Mouse (Mus musculus): ENCODE measurements at regions not wholly inside any gene's neighbourhood (a gene's known extent, or its start where the extent isn't known, plus 50 kb on each side); places are given as distances from the start of the nearest gene placed in this dataset.
"Not testable (repeated sequence)": the region's sequence is repeated elsewhere in the genome, so short reads cannot be mapped to it uniquely, and the experiment has no call there.

DNA sequence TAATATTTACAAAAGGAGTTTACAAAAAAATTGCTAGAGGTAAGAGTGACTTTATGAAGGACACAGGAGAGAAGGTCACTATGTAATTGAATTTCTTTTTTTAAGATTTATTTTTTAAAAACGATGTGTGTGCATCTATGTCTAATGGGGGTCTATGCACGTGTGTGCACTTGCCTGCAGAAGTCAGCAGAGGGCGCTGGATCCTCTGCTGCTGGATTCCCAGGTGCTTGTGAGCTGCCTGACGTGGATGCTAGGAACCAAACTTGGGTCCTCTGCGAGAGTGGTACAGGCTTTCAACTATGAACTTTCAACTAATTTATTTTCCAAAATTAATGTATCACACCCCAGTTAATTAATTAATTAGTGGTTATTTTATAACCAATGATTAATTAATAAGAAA lies 85.0 kb downstream of the Glrx3 start:
- no peak for DNase-seq (ENCODE audit: low spot score)

DNA sequence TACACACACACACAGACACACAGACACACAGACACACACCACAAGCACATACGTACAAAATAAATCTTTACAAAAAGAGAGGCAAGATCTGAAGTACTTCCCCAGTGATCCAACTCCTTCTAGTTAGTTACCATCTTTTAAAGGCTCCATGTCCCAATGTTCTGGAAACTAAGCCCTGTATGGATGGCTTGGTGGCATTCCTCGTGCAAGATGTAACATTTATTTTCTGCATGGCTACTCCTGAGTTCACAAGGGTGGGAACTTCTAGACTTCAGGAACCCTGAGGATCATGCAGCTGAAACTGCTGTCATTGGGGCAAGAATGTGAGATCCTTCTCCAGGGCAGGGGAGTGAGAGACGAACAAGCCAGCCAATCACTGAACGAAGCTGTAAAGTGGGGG lies 96.1 kb downstream of the Glrx3 start:
- DNase-seq (ENCODE audit: low spot score), result no peak

DNA sequence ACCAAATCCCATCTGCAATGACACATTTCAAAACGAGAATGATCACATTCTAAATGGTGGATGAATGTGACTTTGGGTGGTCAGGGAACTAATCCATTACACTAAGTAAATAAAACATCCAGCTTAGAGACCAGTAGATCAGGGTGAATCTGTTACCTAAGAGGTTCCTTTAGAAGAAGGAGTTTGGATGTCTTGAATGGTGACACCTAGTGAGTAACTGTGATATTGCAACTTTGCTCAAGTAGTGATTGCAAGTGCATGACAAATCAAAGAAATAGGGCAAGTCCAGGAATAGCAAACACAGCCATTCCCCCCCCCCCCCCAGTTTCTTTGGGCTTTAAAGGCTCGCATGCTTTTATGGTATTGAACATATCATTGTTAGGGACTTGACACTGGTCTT lies 112.6 kb downstream of the Glrx3 start:
- no peak for DNase-seq (ENCODE audit: low spot score)

DNA sequence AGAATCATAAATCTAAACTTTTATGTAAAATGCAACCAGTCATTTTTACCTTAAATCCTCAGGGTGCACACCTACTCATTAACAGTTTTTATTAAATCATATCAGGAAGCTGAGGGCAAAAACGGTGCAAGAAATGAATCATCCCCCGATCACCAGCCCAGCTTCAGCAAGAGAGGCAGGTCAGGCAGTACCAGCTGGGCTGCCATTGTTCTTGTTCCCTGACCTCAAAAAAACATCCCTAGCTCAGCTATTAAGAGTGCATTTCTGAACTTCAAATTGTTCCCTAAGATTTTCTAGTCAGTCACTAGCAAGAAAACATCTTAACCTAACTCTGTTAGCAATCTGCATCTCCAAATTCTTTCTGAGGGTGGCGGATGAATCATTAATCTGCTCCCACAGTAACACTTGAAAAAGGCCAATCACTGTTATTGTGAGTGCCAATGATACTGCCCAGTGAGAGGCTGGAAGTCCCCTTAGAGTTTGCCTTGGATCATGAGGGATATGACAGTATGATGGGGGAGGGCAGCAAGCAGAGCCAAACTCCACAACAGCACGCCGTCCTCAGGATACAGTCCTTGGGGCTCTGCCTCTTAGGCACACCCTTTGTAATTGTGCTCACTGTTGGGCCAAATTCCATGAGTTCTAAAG lies 115.3 kb downstream of the Glrx3 start:
- DNase-seq (ENCODE audit: low spot score), result no peak

DNA sequence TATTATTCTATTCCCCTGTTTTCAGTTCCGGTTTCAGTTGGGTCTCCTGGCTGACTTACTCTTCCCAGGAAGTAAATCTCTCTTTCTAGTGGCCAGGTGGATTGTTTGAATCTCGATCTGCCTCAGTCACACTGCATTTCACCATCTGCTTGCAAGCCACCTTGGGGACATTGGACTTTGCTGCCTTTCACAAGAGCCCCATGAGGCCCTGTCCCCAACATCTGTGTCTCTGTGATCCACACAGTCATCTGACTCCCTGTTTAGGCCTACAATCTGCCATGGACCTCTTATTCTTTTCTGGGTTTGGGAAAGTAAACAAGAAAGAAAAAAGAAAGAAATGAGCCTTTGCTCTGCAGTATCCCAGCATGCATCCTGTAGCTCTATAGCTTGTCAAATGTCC lies 118.1 kb downstream of the Glrx3 start:
- DNase-seq (ENCODE audit: low spot score), result no peak

DNA sequence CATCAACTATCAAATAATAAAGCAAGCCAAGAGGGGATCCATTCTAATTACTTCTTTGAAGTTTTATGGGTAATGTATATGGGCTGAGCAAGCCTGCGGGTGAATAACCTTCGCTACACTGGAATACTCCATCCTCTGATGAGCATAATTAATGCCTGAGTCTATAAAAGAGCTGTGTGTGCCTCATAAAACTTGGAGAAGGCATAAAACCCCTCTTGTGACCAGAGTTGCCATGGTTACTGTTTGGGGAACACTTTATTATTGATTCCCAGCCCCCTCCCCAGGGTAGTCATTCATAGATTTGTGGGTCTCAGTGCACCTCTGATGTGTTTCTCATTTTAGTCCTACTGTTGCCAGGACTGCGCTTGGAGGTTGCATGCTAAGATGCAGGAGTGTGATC lies 120.0 kb downstream of the Glrx3 start:
- no peak for DNase-seq (ENCODE audit: low spot score)

DNA sequence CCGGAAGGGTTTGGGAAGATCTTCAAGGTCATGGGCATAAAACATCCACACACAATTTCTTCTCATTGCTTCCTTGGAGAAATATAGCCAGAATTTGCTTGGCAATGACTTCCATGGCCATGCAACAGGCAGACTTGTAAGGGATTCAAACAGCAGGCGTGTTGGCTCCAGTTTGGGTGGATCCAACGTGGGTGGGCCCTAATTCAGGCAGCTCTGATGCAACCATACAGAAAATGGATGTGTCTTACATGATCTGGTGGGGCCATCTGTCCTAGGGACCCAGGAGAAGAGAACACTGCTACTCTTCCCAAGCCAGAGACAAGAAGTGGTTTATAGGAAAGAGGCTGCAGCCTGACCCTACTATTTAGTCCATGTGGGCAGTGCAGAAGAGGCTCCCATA lies 121.5 kb downstream of the Glrx3 start:
- no peak for DNase-seq (ENCODE audit: low spot score)

DNA sequence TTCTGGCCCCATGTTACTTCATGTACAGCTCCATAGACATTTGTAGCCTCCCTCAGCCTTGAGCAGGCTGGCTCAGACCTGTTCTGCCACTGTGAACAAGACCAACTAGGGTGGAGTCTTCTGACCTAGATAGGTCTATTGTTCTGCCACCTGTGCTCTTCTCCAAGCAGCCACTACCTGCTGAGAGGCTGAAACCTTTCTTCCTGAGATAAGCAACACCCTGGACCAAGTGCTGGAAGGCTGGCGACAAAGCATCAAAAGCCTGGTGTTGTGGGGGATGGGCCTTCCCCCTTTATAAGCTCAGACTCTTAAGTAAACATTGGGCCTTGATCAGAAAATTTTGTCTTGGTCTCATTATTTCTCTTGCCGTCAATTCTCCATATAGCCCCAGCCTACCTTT lies 132.8 kb downstream of the Glrx3 start:
- no peak for DNase-seq (ENCODE audit: low spot score)

DNA sequence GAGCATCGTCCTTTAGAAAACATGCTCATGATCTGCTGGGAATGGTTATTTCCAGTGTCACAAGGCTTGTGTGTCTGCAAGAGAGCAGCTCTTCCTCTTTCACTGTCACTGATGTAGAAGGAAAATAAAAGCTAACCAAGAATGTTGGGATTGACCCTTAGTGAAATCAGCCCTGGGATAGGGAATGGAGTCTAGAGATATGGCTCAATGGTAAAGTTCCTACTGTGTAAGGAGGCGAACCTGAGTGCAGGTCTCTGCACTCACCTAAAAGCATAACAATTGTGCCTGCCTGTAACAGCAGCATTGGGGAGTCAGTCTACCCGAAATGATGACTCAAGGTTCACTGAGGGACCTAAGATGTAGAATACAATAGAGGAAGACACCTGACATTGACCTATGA lies 138.1 kb downstream of the Glrx3 start:
- no peak for DNase-seq (ENCODE audit: low spot score)

DNA sequence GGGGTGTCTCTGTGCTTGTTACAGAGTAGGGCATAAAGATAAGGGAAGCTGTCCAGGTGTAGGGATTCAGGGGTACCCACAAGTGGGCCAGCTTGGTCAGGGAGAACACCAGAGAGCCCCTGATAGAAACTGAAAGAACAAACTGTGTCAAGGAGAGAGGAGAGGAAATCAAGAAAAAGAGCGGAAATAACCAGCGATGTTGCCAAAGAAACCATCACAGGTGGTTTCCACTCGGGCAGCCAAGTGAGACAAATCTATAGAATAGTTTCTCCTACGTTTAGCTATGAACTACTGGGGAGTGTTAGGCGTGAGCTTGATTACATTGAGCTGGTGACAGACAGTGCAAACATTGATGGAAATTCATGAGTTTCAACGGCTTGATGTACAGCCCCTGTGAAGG lies 138.8 kb downstream of the Glrx3 start:
- no peak for DNase-seq (ENCODE audit: low spot score)

DNA sequence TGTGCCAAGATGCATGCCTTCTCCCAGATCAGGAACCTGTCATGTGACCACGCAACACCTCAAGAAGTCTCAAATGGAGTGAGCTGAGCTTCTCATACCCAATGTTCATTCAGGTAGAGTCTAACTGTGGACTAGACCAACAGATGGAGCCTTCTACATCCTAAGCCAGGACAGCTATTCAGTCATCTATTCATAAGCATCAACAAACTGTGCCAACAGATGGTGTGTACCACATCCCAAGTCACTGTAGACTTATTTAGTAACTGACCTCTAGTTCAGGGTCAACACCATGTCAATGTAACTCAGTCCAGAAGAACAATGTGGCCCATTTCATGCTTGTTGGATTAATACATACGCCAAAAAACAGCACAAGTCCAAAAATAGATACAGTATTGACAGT lies 146.1 kb downstream of the Glrx3 start:
- no peak for DNase-seq (ENCODE audit: low spot score)

DNA sequence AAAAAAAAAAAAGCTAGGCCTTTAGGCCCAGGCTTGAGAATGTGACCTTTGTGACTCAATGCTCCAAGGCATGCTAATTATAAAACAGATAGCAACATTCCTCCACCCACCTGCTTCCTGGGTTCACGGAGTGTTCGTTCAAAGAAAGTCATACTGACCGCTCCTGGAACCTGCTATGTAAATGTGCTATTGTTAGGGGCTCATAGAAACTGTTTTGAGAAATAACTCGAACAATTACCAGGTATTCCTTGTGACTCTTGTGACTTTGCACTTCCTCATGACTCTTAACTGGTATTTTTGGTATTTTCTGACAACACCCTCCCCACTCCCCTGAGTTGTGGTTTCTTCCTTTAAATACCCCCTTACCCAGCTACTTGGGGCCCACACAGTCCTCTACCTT lies 147.5 kb downstream of the Glrx3 start:
- DNase-seq (ENCODE audit: low spot score), result not testable (repeated sequence)

DNA sequence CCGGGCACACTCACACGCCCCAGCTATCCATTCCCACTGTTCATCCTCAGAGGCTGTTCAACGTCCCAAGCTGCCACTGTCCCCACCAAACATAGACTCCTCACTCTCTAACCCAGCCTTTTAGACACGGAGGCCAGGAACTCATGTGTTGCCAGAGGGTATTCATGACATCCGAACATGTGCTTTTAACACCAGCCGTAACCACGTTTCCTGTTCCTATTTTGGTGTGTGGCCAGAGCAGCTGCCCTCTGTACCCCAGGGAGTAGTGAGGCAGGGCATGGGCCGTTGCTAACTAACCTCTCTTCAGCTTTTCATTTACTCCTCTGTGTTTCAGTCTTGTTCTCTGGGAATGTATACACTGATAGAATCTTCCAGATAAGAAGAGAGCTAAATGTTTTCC lies 156.2 kb downstream of the Glrx3 start:
- DNase-seq (ENCODE audit: low spot score), result no peak

DNA sequence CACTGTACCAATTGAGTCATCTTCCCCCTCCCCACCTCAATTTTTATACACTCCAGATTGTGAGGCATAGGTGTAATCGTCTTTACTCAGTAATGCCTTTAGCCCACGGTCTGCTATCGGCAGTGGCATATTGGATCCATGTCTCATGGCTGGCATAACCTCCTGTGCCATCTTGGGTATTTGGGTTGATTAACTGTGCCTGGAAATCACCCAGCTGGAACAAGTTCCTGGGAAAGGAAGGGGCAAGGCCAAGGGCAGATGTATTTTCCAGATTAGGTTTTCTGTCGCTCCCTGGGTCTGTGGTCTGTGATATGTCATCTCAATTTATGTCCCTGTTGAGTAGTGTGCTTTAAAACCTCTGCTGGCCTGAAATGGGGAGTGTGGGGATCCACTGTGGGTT lies 158.2 kb downstream of the Glrx3 start:
- no peak for DNase-seq (ENCODE audit: low spot score)

DNA sequence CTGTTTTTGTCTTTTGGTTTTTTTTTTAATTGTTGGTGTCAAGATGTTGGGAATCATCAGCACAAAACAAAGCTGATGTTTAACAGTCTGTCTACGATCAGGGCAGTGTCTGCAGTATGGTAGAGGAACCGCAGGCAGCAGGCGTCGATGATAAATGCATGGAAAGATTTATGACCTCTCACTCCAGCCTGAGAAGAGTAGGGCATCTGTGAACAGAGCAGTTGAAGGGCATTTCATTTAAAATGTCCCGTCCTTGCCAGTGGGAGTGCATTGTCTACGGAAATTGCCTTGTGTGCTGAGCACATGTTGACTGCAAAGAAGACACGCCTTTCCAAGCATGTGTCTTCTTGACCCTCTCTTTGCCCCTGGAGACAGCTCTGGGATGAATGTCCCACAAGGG lies 158.7 kb downstream of the Glrx3 start:
- no peak for DNase-seq (ENCODE audit: low spot score)

DNA sequence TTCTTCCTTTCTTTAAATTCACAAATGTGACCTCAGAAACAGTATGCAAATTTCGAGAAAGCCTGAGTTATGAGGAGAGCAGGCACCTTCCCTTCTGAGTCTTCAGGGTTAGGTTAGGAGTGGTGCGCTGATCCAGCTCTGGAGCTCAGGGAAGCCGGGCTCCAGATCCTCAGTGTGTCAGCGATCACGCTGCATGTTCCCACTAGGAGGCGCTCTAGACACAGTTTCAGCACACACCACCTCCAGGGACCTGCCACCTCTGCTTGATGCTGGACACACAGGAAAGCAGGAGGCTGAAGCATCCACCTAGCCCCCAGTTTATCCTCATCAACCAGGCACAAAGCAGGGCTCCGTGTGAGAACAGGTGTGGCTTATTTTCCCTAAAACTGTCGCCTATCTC lies 165.6 kb downstream of the Glrx3 start:
- DNase-seq (ENCODE audit: low spot score), result peak; percentile 79

DNA sequence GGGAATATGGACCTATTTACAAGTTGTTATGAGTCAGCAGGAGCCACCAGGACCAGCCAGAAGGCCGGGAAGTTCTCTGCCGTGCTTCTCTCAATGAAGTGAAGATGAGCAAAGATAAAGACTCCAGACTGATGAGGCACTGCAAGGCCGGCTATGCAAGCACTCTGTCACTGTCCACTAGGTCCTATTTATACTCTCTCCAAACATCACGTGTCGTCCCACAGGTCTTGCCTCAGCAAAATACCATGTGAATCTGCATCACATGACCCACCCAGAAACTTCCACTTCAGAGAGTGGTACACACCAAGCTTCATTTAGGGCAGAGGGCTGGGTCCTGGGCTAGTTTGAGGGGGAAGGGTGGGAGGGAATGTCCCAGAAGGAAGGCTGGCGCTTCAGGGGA lies 172.3 kb downstream of the Glrx3 start:
- DNase-seq (ENCODE audit: low spot score), result no peak

DNA sequence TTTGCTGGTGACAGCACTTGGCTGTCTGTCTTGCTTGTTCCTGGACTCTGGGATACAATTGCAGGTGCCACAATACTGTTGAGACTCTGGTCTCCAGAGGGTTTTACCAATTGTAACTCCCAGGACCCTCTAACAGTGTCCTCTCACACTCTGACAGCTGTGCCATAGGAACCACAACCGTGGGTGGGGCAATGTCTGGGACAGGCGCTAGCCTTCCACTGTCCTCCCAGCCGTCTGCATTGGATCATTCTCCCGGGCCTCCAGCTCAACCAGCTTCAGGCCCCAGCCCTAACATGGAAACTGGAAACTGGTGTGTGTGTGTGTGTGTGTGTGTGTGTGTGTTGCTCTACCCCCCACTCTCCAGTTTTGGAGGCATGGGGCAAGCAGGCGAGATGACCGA lies 173.9 kb downstream of the Glrx3 start:
- no peak for DNase-seq (ENCODE audit: low spot score)

DNA sequence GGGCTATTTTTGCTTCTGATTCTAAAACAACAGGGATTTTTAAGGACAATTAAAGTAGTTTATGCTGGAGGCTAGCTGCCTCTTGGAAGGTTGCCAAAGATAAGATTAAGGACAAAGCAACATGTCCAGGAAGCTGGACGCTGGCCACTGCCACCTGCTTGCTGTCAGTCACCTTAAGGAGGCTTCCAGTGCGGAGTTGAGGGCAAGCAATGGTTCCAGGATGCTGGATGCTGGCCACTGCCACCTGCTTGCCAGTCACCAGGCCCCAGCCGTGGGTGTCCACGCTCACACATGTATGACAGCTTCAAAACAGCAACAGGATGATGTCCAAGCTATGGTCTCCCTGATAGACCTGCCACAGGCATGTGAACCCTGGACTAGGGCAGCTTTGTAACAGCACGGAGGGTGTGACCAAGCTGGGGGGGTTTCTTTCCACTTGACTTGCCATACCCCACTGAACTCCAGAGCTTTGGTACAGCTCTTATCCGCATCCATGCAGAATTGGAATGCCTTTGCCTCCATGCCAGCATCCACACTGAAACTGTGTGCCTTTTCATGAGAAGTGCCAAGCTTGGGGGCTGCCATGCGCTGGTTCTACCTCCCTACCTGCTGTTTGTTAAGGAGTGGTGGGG lies 174.6 kb downstream of the Glrx3 start:
- DNase-seq (ENCODE audit: low spot score), result peak; percentile 25

DNA sequence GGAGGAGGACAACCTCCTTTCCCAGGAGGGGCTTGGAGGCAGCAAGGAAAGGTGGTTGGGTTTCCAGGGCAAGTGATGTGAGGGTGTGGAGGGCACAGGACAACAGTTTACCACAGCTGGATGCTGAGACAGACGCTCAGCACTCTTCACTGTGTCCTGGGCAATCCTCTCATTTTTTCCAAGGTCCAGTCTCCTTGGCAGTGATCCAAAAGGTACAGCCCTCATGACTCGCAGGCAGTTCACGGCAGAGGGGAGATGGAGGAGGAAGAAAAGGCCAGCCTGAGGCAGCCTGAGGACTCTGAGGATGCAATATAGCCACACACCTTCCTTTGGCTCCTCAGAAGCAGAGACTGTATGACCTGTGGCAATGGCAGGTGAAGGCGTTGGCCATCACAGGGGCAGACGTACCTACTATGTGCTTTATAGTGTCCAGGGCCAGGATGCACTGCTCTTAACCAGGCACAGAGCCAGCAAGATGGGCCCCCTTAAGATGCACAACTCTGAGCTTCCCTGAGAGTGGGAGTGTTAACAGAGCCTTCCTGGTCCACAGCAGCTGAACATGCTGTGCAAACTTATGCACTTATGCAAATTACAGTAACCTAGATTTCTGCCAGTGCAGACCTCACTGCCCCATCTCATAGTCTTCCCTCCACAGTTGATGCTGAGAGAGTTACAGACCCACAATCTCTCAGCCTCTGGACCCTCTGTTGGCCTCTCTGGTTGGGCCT lies 181.2 kb downstream of the Glrx3 start:
- no peak for DNase-seq (ENCODE audit: low spot score)

DNA sequence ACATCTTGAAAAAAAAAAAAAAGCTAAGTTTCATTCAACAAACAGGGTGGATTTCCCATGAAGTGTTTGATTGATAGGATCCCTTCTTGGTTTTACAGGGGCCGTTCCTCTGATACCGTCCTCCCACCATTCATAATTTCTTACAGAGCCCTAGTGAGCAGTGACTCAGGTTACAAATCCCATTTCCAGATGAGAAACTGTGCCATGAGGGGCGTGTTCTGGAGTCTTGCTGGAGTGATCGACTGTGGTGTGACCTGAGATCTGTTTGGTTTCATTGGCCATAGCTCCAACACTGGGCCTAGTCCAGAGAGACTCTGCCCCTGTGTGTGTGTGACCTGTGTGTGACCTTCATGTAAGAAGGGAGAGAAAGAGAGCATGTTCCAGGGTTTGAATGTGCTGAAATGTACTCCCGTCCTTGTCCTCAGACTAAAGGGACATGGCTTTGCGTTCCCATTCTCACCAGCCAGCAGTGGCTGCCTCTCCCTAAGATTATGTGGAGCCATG lies 181.9 kb downstream of the Glrx3 start:
- DNase-seq (ENCODE audit: low spot score), result no peak

DNA sequence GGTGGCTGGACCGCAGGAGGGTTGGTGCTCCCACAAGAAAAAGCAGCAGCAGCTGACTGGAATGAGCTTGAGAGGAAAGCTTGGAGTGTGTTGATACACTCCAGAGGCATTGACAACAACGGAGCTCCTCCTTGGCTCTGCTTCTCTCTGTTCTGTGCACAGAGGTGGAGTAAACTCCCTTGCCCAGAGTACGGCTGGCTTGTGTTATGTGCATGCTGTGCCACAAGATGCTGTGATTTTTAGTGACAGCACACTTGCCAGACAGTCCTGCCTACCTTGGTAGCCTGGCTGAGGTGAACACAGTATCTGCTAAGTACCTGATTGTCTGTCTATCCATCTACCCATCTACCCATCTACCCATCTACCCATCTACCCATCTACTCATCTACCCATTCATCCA lies 190.9 kb downstream of the Glrx3 start:
- DNase-seq (ENCODE audit: low spot score), result no peak

DNA sequence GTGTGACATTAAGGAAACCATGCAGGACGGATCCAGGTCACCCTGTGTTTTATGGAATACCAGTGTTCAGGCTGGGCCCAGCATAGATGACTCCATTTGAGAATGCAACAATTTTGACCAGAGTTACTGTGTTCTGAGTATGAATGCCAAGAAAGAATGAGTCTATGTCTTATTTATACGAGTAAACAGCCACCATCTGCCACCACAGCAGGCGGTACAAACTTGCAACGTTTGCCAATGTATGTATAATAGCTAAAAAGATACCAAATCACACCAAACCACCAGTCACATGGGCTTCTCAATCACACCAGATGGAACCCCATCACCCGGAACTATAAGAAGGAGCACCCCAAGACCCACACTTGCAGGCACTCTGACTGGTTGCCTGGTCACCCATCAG lies 192.1 kb downstream of the Glrx3 start:
- no peak for DNase-seq (ENCODE audit: low spot score)

DNA sequence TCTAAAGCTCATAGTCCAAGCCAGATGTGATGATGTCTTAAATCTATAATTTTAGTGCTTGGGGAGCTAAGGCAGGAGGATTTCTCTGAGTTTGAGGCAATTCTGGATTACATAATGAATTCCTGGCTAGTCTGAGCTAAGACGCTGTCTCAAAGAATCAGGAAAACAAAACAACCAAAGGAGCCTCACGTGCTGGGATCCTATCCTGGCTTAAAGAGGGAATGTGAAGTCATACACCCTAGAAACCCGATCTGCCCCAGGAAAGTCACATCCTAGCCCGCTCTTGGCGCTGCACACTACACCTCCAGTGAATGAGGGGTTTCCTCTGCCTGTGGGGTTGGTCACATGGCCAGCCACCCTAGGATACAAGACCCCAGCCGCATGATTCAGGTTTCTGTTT lies 211.2 kb downstream of the Glrx3 start:
- DNase-seq (ENCODE audit: low spot score), result no peak
